Mouse (Mus musculus) heart, embryonic 10.5 days (tissue): Measurements from ENCODE around the gene Rxra. TPM values are rescaled to one million over a fixed set of nuclear protein-coding genes. Genes with fewer than 3 reads are reported as not detected.

ENCODE experiments used
- DNase-seq: peaks from one replicate; pipeline ENCODE4 v3.0.0-alpha.2; 2017; ENCODE audit warnings: low spot score
- H3K27ac ChIP-seq: fragments of 300-500 bp; sonication (generic); 2 replicates; pipeline ENCODE4 v1.5.1; 2016; ENCODE audit warnings: mild to moderate bottlenecking
- H3K27me3 ChIP-seq: fragments of 300-500 bp; sonication (generic); 2 replicates; pipeline ENCODE4 v1.6.1; 2016; ENCODE audit warnings: mild to moderate bottlenecking; ENCODE audit not compliant: poor library complexity, insufficient read depth, severe bottlenecking
- H3K36me3 ChIP-seq: fragments of 300-500 bp; sonication (generic); 2 replicates; pipeline ENCODE4 v1.6.1; 2016; ENCODE audit warnings: mild to moderate bottlenecking, moderate library complexity
- H3K4me1 ChIP-seq: fragments of 300-500 bp; sonication (generic); 2 replicates; pipeline ENCODE4 v1.6.1; 2016; ENCODE audit warnings: mild to moderate bottlenecking
- H3K4me3 ChIP-seq: fragments of 300-500 bp; sonication (generic); 2 replicates; pipeline ENCODE4 v1.5.1; 2016; ENCODE audit warnings: mild to moderate bottlenecking, moderate library complexity
- H3K9me3 ChIP-seq: fragments of 300-500 bp; sonication (generic); 2 replicates; pipeline ENCODE4 v1.6.1; 2016; ENCODE audit warnings: mild to moderate bottlenecking, moderate library complexity
- WGBS: fragments of 180-500 bp; shearing (Covaris S2); methylation state at CpG from one replicate; pipeline ENCODE4 v1.1.7; 2016; 5-methylcytosine and 5-hydroxymethylcytosine counted together
- polyA plus RNA-seq: library from polyadenylated mRNA; unstranded; fragments of >200 nt; fragmentation: Nextera tagmentation; extraction: Ambion mirVana; gene quantifications from 2 replicates; pipeline ENCODE4 v1.2.1, GENCODE M21; 2016

The Rxra gene
- polyA plus RNA-seq, 1 experiment from 2014 or later = 8.0 TPM

DNA sequence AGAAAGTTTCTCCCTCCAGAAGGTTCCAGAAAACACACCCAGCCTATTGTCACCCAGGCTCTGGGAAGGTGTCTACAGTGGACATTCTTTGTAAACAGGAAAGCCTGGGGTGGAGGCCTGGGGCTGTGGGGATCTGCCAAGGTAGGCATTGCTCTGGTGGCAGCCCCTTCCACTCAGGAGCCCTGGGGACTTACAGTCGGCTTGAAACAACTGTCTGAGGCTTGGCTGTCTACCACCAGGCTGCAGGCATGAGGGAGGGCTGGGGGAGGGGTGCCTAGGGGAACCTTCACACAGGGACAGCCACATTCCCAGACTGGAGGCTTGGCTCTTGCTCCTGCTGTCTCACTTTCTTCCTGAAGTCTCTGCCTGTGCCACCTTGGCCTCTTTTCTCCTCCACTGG lies 58.1 kb downstream of the Rxra start:
- DNase-seq = no peak
- Histone ChIP-seq H3K4me1 (peaks cover 73% of the 10 kb centered on the region), H3K36me3 (peaks cover 15% of the 10 kb centered on the region; the same call in 1 of the 2 replicates), H3K27me3 (peaks cover 64% of the 10 kb centered on the region), H3K9me3 (no peaks in the 10 kb centered on the region), H3K4me3 (no peak overlapping the region), H3K27ac (peak overlapping the region; percentile 54)
- WGBS = 0% methylated on average over 1 of the region's 1 CpGs

DNA sequence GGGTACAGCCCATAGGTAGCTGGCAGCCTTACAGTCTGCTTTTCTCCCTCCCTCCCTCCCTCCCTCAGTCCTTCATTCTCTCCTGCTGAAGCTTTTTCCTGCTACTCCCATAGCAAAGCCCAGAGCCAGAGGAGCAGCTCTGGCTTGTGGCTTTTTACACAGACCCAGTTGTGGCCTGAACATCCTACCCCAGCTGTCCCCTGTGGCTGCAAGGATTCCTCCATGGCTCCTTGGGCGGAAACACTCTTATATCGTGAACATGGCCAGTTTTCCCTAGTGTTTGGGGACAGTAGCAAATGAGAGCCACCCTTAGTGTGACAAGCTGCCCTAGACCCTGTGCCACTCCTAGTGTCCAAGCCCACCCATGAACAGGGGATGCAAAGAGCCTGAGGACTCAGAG lies 58.6 kb downstream of the Rxra start:
- 78% methylated on average over 2 of the region's 2 CpGs for WGBS
- peaks cover 73% of the 10 kb centered on the region for H3K4me1 ChIP-seq
- H3K27ac ChIP-seq = peak overlapping the region; percentile 54

DNA sequence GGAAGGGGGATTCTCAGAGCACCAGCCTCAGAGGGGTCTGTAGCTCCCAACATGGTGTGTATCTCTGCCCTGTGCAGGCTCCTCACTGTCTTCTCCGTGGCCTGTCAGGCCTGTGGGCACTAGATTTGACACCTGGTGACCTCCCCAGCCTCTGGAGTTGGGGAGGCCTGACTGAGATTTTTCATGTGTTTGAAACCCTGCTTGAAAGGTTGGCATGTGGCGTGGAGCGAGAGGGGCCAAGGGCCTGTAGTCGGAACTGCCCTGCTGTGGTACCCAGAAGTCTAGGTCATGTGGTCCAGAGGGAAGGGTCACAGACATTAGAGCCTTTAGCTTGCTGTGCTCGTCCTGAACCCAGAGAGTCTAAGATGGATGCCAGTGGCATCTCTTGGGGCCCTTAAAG lies 60.6 kb downstream of the Rxra start:
- Histone ChIP-seq H3K9me3 (no peaks in the 10 kb centered on the region), H3K4me3 (no peak overlapping the region), H3K27me3 (peaks cover 62% of the 10 kb centered on the region), H3K4me1 (peaks cover 73% of the 10 kb centered on the region), H3K27ac (no peak overlapping the region), H3K36me3 (peaks cover 26% of the 10 kb centered on the region)
- DNase-seq = no peak
- WGBS = 81% methylated on average over 5 of the region's 5 CpGs

More for the DNA sequence above, 58.6 kb downstream of the Rxra start:
- H3K36me3 ChIP-seq = peaks cover 15% of the 10 kb centered on the region; the same call in 1 of the 2 replicates
- no peak for DNase-seq
- no peaks in the 10 kb centered on the region for H3K9me3 ChIP-seq
- H3K27me3 ChIP-seq = peaks cover 59% of the 10 kb centered on the region
- H3K4me3 ChIP-seq = no peak overlapping the region

DNA sequence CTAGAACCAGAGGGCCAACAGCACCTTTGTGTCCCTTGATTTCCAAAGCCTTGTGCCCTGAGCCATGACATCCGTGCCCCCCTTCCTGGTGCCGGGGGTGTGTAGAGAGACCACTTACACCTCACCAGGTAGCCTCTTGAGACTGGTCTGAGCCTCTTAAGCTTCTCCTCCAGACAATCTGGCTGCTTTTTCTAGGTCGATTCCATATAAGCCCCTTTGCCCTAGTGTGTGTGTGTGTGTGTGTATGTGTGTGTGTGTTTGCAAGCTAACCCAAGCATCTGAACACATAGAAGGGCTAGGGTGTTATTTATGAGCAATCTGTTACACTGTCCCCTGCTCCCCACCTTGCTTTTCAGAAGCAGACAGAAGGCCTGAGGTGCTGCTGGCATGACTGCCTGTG lies 62.2 kb downstream of the Rxra start:
- H3K4me1 ChIP-seq = peaks cover 57% of the 10 kb centered on the region
- 89% methylated on average over 3 of the region's 3 CpGs for WGBS
- no peaks in the 10 kb centered on the region for H3K9me3 ChIP-seq
- H3K27ac ChIP-seq = no peak overlapping the region
- no peak overlapping the region for H3K4me3 ChIP-seq
- peaks cover 71% of the 10 kb centered on the region for H3K27me3 ChIP-seq
- peaks cover 41% of the 10 kb centered on the region for H3K36me3 ChIP-seq
- DNase-seq = no peak

DNA sequence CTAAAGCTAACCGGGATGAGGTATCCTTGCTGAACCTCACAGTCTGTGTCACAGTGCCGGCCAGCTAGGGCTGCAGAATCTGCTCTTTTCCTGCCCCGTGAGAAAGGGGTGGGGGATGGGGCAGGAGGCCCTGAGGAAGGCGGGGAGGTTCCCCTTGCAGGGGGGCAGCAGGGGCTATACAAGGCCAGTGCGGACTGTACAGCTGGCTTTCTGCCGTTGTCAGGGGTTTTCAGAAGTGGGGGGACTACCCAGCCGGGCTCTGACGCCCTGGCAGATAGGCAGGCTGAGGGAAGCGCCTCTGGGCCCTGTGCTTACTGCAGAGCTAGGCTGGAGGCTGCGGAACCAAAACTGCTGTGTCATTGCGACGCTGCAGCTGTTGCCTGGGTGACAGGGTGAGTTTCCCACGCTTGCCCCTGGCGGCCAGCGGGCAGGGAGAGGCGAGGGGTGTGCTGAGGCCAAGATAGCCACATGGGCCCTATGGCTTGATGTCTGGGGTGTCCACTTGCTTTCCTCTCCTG lies 63.9 kb downstream of the Rxra start:
- H3K9me3 ChIP-seq = no peaks in the 10 kb centered on the region
- 3% methylated on average over 16 of the region's 16 CpGs for WGBS
- peak overlapping the region; percentile 60 for H3K27ac ChIP-seq
- peaks cover 56% of the 10 kb centered on the region for H3K36me3 ChIP-seq
- H3K4me1 ChIP-seq = peaks cover 49% of the 10 kb centered on the region
- peak; percentile 95 for DNase-seq
- H3K27me3 ChIP-seq = peaks cover 82% of the 10 kb centered on the region
- peak overlapping the region; percentile 28 for H3K4me3 ChIP-seq

DNA sequence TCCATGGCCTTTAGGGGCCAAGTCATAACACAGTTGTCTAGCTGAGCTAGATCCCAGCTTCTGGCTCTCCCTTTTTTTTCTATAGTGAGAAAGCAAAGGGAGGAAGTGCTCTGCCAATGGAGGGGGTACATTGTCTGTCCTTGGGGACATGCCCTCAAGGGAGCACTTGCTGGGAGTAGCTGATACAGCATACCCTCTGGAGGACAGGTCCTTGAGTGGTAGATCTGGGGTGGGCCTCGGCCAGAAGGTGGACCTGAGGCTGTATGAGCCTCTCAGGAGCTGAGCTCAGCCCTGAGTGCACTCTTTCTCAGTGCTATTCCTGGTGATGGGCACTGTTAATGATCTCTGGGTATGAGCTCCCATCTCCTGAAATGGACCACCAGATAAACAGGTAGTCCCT lies 66.9 kb downstream of the Rxra start:
- peaks cover 89% of the 10 kb centered on the region for H3K27me3 ChIP-seq
- DNase-seq = no peak
- H3K4me3 ChIP-seq = no peak overlapping the region
- H3K4me1 ChIP-seq = peaks cover 60% of the 10 kb centered on the region
- no peaks in the 10 kb centered on the region for H3K9me3 ChIP-seq
- H3K27ac ChIP-seq = no peak overlapping the region
- WGBS = 80% methylated on average over 1 of the region's 1 CpGs
- peaks cover 59% of the 10 kb centered on the region for H3K36me3 ChIP-seq

DNA sequence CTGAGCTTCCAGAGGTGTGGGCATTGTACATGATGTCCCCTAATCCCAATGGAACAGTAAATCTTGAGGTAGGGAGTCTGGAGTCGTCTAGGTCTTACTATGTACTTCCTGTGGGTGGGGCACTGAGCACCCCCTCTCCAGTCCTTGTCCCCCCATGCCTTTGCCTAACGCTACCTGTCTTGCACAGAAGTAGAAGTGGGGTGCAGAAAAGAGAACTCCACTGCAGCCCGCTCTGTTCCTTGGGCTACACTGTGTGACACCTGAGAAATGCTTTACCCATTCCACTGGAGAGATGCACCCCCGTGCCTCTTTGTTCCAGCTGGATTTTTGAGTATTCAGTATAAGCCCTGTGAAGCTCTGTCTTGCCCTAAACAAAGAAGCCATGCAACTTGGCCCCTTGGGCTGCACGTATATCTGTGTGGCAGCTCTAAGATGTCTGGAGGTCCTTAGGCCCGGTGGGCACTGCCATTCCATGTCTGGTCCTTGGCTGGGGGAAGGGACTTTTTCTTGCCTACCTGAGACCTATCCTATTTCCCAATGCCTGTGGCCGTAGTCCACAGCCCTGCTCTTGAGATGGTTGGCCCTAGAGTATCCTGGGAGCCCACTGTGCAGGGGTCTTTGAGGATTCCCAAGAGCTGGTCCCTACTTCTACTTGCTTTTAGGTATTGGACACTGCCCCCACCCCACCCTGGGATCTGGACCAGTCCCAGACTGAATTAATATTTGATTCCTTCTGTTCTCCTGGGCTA lies 67.8 kb downstream of the Rxra start:
- Histone ChIP-seq H3K36me3 (peaks cover 62% of the 10 kb centered on the region), H3K27ac (no peak overlapping the region), H3K27me3 (peaks cover 89% of the 10 kb centered on the region), H3K4me1 (peaks cover 55% of the 10 kb centered on the region), H3K9me3 (no peaks in the 10 kb centered on the region), H3K4me3 (no peak overlapping the region)
- no peak for DNase-seq
- WGBS = 89% methylated on average over 7 of the region's 7 CpGs

DNA sequence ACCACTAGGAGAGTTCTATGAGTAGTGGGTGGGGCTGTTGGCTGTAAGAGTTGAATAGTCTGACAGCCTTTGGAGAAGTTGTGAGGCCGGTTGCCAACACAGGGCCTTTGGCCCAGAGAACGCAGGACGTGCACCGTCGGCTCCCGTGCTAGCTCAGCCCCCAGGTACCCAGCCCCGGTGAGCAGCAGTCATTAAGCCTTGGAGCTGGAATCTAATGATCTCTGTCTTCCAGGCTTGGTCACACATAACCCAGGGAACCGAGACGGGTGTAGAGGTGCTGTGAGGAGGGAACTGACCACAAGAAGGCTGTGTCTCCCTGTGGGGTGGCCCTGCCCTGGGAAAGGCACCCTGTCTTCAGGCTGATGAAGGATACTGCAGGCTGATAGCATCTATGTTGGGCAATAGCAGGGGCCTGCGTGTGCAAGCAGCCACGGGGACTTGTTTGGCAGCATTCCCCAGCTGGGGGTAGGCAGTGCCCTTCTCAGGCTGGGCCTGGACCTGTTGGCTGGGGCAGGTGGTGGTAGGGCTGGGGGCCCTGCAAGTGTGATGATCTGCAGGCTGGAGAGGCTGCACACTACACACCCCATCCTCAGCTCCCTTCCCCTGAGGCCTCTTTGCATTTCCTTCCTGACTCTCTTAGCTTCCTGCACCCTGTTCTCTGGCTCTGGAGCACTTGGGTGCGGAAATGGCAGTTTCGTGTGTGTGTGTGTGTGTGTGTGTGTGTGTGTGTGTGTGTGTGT lies 68.5 kb downstream of the Rxra start:
- Histone ChIP-seq H3K36me3 (peaks cover 70% of the 10 kb centered on the region), H3K27me3 (peaks cover 95% of the 10 kb centered on the region), H3K27ac (peak overlapping the region; percentile 63; the same call in 1 of the 2 replicates), H3K9me3 (no peaks in the 10 kb centered on the region), H3K4me3 (no peak overlapping the region), H3K4me1 (peaks cover 50% of the 10 kb centered on the region)
- WGBS = 72% methylated on average over 13 of the region's 13 CpGs
- no peak for DNase-seq

DNA sequence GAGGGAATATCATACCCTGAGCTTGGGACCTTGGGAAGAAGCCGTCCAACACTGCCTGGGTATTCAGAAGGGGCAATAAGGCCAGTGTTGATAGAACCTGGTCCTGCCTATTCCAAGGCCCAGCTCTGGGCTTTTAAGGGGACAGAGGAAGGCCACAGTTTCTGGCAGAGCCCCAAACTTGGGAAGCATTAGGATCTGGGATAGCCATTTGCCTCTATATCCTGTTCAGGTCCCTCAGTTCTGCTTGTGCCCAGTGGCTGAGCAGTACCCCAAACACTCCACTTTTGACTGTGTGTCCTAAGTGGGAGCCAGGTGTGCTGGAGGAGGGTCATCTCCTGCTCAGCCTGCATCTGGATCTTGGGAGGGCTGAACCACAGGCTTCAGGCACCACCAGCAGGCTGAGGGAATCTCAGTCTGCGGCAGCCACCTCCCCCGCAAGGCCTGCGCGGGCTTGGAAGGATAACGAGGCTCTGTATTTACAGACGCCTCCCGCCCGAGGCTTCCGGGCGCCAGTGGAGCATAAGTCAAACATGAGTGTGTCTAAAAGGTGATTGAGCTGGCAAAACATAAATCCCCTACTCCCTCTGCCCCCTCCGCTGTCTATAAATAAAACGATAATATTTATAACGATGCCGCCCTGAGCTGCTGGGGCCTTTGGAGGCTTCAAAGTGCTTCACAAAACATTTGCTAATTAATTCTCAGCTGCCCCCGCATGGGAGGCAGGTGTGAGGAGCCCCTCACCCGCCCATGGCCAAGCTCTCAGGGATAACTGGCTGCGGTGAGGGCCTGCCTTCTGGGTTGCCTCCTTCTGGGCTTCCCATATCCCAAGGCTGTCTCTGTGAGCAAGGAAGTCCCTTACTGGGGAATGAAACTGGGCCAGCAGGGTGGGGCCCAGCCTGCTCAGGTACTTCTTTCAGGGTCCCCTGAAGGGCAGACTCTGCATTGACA lies 69.7 kb downstream of the Rxra start:
- peaks cover 100% of the 10 kb centered on the region for H3K27me3 ChIP-seq
- peaks cover 76% of the 10 kb centered on the region for H3K36me3 ChIP-seq
- H3K4me3 ChIP-seq = no peak overlapping the region
- no peak for DNase-seq
- no peaks in the 10 kb centered on the region for H3K9me3 ChIP-seq
- H3K4me1 ChIP-seq = peaks cover 50% of the 10 kb centered on the region
- 24% methylated on average over 18 of the region's 18 CpGs for WGBS
- peak overlapping the region; percentile 63 for H3K27ac ChIP-seq

DNA sequence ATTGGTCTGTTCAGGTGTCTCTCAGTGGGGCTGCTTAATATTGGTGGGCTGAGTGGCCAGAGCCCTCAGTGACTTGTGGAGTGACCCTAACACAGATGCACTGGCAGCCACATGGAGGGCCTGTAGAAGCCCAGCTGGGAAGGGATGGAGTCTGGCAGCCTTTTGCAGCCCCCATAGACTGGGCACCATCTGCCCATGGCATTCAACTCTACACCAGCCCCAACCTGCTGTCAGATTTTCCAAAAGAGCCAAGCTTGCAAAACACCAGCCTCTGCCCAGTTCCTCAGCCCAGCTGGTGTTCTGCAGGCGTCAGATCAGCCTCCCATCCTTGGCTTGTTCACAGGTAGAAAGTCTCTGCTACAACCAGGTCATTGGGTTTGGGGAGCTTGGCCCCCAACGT lies 70.6 kb downstream of the Rxra start:
- Histone ChIP-seq H3K27ac (no peak overlapping the region), H3K9me3 (no peaks in the 10 kb centered on the region), H3K4me3 (no peak overlapping the region), H3K36me3 (peaks cover 69% of the 10 kb centered on the region), H3K27me3 (peaks cover 98% of the 10 kb centered on the region), H3K4me1 (peaks cover 56% of the 10 kb centered on the region)
- no peak for DNase-seq
- 64% methylated on average over 2 of the region's 2 CpGs for WGBS

DNA sequence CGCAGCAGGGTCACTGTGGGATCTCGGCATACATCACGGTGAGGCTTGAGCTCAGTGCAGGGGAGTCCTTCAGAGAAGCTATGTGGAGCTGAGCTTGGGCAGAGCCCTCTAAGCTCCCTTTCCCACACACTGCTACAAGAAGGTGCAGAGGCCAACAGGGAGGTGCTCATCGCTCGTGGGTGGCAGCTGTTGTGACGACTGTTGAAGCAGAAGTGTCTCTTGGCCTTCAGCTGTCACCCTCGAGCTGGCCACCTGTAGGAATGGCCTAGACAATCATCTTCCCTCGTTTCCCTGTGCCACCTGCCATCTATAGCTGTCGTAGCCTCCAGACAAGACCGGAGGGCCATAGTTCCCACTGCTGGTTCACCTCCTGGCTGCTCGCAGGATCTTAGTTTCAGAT lies 72.7 kb downstream of the Rxra start:
- H3K4me3 ChIP-seq = no peak overlapping the region
- 84% methylated on average over 11 of the region's 11 CpGs for WGBS
- peaks cover 98% of the 10 kb centered on the region for H3K27me3 ChIP-seq
- peaks cover 67% of the 10 kb centered on the region for H3K36me3 ChIP-seq
- H3K27ac ChIP-seq = no peak overlapping the region
- DNase-seq = no peak
- H3K9me3 ChIP-seq = no peaks in the 10 kb centered on the region
- H3K4me1 ChIP-seq = peaks cover 63% of the 10 kb centered on the region

DNA sequence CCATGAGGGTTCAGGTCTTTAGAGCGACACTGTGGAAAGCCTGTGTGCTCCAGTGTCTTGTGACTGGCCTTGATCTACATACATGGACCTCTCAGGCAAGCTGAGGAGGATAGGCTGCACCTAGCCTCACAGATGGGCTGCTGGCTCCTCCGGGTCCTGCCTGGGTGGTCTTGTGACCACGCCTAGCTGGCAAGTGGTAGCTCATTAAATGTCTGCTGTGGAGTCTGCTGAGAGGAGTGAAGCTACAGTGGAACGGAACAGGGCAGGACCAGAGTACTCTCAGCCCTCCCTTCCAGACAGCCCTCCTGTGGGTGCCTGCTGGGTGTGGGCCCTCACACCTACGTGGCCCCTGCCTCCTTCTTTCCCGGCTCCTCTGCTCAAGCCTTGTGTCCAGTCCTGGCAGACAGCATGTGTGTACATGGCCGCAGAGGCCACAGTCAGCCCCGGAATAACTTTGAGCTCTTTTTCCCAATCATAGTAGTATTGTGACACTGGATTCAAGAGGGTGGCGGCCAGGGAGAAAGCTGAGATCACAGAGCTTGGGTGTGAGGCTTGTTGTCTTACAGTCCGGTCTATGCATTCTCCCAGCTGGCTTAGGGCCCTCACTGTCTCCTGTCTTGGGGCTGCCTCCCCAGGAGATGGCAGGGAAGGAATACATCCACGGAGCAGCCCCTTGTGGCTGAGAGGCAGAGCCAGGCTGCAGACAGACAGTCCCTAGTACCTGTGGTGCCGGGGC lies 74.3 kb downstream of the Rxra start:
- Histone ChIP-seq H3K27me3 (peaks cover 98% of the 10 kb centered on the region), H3K27ac (peak overlapping the region; percentile 59)

More for the DNA sequence above, 74.3 kb downstream of the Rxra start:
- Histone ChIP-seq H3K4me3 (no peak overlapping the region), H3K36me3 (peaks cover 71% of the 10 kb centered on the region), H3K9me3 (no peaks in the 10 kb centered on the region), H3K4me1 (peaks cover 58% of the 10 kb centered on the region)
- DNase-seq = no peak
- 69% methylated on average over 12 of the region's 12 CpGs for WGBS
